Mouse (Mus musculus) retina, postnatal 1 day (tissue): ENCODE data around the gene Plekho2.
A peak's percentile ranks its signal among the peaks of the same experiment; 100 is the strongest.

ENCODE experiments used
- DNase-seq: peaks from one replicate; pipeline ENCODE4 v3.0.0-alpha.2; 2012

Plekho2 gene

GRCm38 (mm10) chr9:65586406-65587269 lies 6.8 kb upstream of the Plekho2 start, which contains the start of gene Pif1:
Pif1 (plus strand) TSS chr9:65587160.
- DNase-seq = peak; percentile 90

GRCm38 (mm10) chr9:65583045-65583444 lies 3.2 kb upstream of the Plekho2 start:
- DNase-seq = peak; percentile 39

DNA sequence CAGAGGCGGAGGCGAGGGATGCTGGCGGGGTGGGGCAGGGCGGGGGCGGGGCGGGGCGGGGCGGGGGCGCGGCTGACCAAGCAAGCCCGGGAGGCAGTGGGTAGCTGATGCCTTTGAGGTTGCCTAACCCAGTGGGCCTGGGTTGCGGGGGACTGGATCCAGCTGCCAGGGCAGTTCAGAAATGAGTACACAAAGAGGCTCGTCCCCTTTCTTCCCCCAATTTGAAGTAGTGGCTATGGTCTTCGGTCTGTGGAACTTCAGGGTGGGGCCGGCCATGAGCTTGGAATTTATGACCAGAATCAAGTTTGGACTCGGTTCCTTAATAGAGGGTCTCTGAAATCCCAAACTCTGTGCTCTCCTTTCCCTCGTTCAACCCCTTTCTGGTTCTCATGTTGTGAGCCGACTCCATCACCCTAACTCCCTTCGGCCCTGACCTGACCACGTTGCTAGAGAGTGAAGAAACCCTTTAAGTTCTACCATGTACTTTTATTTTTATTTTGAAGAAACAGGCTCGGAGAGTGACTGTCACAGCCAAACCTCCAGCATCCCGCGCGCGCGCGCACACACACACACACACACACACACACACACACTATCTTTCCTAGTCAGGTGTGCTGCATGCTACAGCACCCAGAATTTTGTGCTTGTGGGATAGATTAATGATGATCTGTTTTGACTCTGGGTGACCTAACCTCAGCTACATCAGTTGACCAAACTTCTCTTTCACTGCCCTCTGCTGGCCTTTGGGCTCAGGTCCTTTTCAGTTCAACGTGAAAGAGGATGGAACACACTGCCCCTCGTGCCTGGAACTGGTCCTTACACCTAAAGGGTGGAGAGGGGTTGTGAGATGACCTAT lies 789 bp upstream of the Plekho2 start:
- peak; percentile 94 for DNase-seq

- DNase-seq = no peak
Observed at GRCm38 (mm10) chr9:65578801-65579249, 1.0 kb downstream of the Plekho2 start.

- no peak for DNase-seq
Observed at GRCm38 (mm10) chr9:65577511-65578196, 2.2 kb downstream of the Plekho2 start.

- peak; percentile 82 for DNase-seq
Observed at GRCm38 (mm10) chr9:65576861-65577510, 2.9 kb downstream of the Plekho2 start.

DNA sequence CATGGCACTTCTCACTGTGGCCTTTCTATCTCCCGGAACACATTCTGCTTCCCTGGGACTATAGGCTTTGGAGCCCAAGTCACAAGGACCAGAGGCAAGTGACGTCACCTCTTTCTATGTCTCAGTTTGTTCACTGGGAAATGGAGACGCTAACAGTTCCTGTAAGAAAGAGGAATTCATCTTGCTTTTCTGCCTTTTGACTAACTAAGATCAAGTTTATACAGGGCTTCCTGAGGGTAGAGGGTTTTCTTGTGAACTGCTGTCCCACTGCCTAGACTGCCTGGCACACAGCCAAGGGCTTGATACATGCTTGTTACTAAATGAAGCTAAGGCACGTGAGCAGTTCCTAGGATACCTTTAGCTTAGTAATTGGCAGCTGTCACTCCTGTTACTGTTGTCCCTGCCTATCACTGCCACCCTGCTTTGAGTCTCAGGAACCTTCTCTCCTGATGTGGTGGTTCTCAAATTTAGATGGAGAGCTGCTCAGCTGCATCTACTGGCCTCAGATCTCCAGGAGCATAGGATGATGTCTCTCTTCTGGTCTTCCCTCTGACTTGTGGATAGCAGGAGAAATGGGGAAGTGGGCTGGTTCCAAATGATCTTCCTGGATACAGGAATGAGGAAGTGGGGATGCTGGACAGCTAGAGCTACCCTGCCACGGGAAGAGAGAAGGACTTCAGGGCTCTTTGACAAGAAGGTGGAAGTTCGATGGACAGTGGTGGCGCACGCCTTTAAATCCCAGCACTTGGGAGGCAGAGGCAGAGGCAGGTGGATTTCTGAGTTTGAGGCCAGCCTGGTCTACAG lies 4.2 kb downstream of the Plekho2 start:
- DNase-seq = peak; percentile 34

GRCm38 (mm10) chr9:65574513-65575392 lies 5.1 kb downstream of the Plekho2 start:
- no peak for DNase-seq

GRCm38 (mm10) chr9:65572837-65573236 lies 7.0 kb downstream of the Plekho2 start:
- no peak for DNase-seq

DNA sequence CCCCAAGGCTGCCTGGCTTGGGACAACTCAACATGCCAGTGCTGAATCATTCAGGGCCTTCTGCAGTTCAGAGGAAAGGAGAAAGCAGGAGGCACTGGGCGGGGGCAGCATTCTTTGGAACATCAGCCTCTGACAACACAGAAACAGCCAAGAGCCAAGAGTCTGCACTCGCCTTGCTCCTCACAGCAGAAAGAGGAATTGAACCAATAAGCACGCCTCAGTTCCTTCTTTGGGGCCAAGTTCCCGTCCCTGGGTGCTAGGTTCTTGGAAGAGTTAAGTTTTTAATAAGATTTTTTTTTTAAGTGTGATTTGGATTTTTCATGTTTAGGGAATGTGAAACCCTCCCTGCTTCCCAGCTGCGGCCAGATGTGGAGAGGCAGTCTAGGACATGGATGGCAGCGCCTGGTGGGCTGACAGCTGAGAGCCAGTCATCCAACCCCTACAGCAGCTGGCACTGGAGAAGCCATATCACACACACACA lies 10.3 kb downstream of the Plekho2 start:
- DNase-seq = no peak

DNA sequence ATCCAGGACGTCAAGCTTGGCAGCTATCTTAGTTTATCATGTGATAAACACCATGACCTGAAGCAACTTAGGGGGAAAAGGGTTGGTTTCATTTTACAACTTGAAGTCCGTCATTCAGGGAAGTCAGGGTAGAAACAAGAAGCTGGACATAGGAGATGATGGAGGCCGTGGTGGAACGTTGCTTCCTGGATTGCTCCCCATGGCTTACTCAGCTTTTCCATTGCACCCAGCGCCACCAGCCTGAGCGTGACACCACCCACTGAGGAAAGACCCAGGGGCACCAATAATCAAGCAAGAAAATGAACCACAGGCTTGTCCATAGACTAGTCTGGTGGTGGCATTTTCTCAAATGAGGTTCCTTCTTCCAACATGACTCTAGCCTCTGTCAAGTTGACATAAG lies 11.1 kb downstream of the Plekho2 start:
- DNase-seq = no peak

DNA sequence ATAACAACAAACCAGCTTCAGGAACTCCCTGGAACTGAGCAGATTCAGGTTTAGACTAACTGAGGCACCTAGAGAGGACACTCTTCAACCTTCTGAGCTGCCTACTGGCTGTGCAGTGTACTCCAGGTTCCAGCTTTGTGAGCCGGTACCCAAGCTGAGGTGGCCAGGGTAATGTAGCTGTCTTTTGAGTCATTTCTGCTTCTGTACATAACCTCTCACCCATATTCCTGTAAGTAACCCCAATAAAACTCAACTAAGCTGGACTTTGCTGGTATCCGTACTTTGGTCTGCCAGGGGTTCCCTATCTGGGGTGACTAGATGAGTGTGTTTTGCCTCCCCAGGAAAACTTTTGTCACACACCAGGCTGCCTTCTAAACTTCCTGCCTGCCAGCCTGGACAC lies 15.1 kb downstream of the Plekho2 start:
- DNase-seq = no peak

GRCm38 (mm10) chr9:65563073-65563472 lies 16.8 kb downstream of the Plekho2 start:
- no peak for DNase-seq

GRCm38 (mm10) chr9:65562081-65562506 lies 17.7 kb downstream of the Plekho2 start:
- DNase-seq = peak; percentile 93

- DNase-seq = peak; percentile 57
Observed at GRCm38 (mm10) chr9:65561016-65561415, 18.8 kb downstream of the Plekho2 start.

DNA sequence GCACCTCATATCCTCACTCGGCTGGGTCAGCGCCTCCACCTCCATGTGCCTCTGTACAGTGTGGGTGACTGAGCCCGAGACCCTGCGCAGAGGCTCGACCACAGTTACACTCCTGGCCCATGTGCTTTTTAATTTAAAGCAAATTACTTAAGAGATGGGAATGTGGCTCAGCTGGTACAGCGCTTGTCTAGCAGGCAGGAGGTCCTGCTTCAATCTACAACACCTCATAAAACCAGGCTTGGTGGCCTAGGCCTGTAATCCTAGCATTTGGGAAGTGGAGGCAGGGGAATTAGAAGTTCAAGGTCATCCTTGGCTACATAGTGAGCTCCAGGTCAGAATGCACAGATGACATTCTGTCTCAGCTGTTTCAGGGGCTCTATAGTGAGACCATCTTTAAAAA lies 21.0 kb downstream of the Plekho2 start:
- no peak for DNase-seq

DNA sequence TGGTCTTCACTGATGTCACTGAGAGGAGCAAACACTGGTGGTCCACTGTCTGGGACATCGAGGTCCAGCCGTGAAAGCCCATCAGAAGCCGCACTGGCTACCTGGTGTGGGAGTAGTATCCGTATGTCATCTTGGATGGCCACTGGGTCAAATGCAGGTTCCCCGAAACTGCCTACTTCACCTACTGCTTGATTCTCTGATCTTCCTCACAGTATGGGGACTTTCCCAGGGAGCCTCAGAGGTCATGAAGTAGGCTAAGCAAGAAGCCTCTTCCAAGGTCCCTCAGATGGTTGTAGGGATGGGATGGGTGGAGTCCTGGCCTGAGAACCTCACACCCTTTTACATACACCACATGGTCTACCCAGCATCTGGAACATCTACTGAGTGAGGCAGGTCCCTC lies 22.9 kb downstream of the Plekho2 start:
- no peak for DNase-seq

DNA sequence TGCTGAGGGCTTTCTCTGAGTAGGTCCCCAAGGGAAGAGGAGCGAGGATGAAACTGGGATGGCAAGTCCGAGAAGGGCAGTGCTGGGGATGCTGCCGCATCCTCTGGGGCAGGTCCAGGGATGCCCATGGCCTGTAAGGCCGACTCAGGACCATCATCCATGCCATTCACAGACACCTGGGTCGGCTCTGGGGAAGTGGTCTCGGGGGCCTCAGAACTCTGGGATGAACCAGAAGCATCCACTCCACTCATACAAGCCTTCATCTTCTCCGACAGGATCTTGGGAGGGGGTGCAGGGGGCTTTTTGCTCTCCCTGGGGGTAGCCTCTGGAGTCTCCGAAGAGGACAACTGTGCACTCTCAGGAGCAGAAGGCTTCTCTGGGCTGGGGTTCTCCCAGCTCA lies 23.5 kb downstream of the Plekho2 start:
- DNase-seq = no peak

- no peak for DNase-seq
Observed at GRCm38 (mm10) chr9:65555621-65556020, 24.2 kb downstream of the Plekho2 start.

GRCm38 (mm10) chr9:65555001-65555405 lies 24.8 kb downstream of the Plekho2 start:
- DNase-seq = peak; percentile 63
